Mouse (Mus musculus): Measurements from ENCODE around the gene Tbcb. TPM values are rescaled to one million over a fixed set of nuclear protein-coding genes. Genes with fewer than 3 reads are reported as not detected.
"Not testable (repeated sequence)": the region's sequence is repeated elsewhere in the genome, so short reads cannot be mapped to it uniquely, and the experiment has no call there.

Gene Tbcb
- polyA plus RNA-seq, 1 experiment from 2014 or later, result 148 TPM

DNA sequence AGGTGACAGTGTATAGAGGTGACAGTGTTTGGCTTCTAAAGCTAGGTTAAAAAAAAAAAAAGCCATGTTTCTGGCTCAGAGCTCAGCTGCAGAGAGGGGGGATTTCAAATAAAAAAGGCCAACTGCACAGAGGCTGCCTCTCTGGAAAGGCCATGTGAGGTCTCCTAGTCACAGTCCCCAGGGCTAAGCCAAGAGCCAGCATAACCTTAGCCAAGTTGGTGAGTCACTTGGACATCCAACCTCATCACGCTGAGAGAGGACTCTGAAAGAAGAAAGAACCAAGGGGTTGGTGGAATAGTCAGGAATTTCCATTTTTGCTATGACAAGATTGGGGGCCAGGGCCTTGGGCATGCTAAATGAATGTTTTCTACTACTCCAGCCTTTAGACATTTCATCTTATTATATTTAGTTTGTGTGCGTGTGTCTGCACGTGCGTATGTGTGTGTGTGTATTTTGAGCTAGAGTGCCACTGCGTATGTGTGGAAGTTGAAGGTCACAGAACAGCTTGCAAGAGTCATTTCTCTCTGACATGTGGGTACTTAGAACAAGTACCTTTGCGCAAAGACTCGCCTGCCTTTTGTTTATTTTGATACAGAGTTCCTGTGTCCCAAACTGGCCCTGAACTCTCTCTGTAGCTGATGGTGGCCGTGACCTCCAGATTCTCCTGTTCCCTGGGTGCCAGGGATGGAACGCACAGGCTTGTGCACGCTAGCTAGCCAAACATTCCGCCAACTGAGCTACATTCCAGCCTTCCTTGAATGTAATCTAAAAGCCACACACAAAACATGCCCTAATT lies 29.0 kb downstream of the Tbcb start:
- 57% methylated on average over 11 of the region's 11 CpGs for WGBS
- Histone ChIP-seq H3K36me3 (ENCODE audit: control insufficient read depth, insufficient read depth, low read length) (no peaks in the 10 kb centered on the region), H3K27me3 (ENCODE audit: control insufficient read depth, insufficient read depth, low read length) (no peaks in the 10 kb centered on the region), H3K27ac (ENCODE audit: low read length) (no peak overlapping the region), H3K4me1 (ENCODE audit: control insufficient read depth, insufficient read depth, low read length) (no peaks in the 10 kb centered on the region), H3K9me3 (ENCODE audit: control insufficient read depth, low read depth, low read length) (no peaks in the 10 kb centered on the region), H3K9ac (replicated peaks; ENCODE audit: low read depth, low read length) (no peak overlapping the region), H3K4me3 (ENCODE audit: low read depth, low read length) (no peak overlapping the region), H3K4me2 (replicated peaks; ENCODE audit: low read depth, low read length) (no peak overlapping the region)
- no peak for ATAC-seq (ENCODE audit: insufficient number of reproducible peaks, insufficient read depth, low FRiP score, low read depth)

DNA sequence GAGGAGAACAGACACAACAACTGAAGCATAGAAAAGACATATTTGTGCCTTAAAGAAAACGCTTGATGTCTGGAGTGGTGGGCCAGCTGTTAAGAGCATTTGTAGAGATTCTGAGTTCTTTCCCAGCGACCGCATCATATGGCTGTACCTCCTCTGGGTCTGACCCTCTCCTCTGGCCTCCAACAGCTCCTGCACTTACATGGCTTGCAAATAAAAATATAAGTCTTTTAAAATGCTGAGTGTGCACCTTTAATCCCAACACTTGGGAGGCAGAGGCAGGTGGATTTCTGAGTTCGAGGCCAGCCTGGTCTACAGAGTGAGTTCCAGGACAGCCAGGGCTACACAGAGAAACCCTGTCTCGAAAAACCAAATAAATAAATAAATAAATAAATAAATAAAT lies 31.4 kb downstream of the Tbcb start:
- not testable (repeated sequence) for H3K27me3 ChIP-seq (ENCODE audit: control insufficient read depth, insufficient read depth, low read length); H3K27ac ChIP-seq (ENCODE audit: low read length); H3K9ac ChIP-seq (replicated peaks; ENCODE audit: low read depth, low read length); H3K4me1 ChIP-seq (ENCODE audit: control insufficient read depth, insufficient read depth, low read length); ATAC-seq (ENCODE audit: insufficient number of reproducible peaks, insufficient read depth, low FRiP score, low read depth); H3K4me3 ChIP-seq (ENCODE audit: low read depth, low read length); H3K9me3 ChIP-seq (ENCODE audit: control insufficient read depth, low read depth, low read length); H3K36me3 ChIP-seq (ENCODE audit: control insufficient read depth, insufficient read depth, low read length); H3K4me2 ChIP-seq (replicated peaks; ENCODE audit: low read depth, low read length)
- 85% methylated on average over 5 of the region's 5 CpGs for WGBS

DNA sequence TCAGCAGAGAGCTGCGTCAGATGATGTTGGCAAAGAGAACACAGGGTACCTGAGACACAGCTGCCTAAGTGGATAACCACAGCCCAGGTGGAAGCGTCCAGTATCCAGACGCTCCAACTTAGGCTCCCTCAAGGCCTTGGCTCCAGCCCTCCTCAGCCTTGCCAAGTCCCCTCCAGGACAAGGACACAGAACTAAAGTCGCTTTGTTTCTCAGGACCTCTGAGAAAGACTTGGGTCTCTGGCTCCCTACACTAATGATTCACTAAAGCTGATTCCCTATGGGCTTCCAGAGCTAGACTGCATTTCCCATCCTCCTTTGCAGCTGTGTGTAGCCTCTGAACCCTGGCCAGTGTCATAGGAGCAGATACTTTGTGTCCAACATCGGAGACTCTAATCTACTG lies 31.9 kb downstream of the Tbcb start:
- H3K27ac ChIP-seq (ENCODE audit: low read length), result no peak overlapping the region
- no peak overlapping the region for H3K4me2 ChIP-seq (replicated peaks; ENCODE audit: low read depth, low read length)
- no peak overlapping the region for H3K4me3 ChIP-seq (ENCODE audit: low read depth, low read length)
- H3K9me3 ChIP-seq (ENCODE audit: control insufficient read depth, low read depth, low read length), result no peaks in the 10 kb centered on the region
- ATAC-seq (ENCODE audit: insufficient number of reproducible peaks, insufficient read depth, low FRiP score, low read depth), result no peak
- H3K27me3 ChIP-seq (ENCODE audit: control insufficient read depth, insufficient read depth, low read length), result no peaks in the 10 kb centered on the region
- 77% methylated on average over 5 of the region's 5 CpGs for WGBS
- H3K9ac ChIP-seq (replicated peaks; ENCODE audit: low read depth, low read length), result no peak overlapping the region
- H3K4me1 ChIP-seq (ENCODE audit: control insufficient read depth, insufficient read depth, low read length), result no peaks in the 10 kb centered on the region
- no peaks in the 10 kb centered on the region for H3K36me3 ChIP-seq (ENCODE audit: control insufficient read depth, insufficient read depth, low read length)

DNA sequence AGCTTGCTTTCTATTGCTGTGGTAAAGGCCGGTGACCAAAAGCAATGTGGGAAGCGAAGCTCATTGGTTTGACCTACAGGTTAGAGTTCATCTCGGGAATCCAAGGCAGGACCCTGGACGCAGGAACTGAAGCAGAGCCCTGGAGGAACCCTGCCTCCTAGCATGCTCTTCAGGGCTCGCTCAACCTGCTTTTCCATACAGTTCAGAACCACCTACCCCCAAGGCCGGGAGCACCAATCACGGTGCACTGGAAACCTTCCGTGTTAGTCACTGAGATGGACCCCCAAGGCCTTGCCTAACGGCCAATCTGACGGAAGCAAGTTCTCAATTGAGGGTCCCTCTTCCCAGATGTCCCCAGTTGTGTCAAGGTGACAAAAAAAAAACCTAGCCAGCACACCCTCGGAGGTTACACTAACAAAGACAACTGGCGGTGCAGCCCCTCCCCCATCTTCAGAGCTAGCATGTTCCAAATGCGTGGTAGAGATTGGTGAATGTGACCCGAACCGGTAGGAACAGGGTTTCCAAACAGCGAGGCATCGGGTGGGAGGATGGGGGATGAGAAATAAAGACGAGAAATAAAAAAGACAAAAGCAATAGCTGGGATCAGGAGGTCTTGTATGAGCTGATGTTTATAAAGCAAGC lies 32.5 kb downstream of the Tbcb start:
- WGBS, result 70% methylated on average over 18 of the region's 18 CpGs
- Histone ChIP-seq H3K4me3 (ENCODE audit: low read depth, low read length) (no peak overlapping the region), H3K4me2 (replicated peaks; ENCODE audit: low read depth, low read length) (no peak overlapping the region), H3K27me3 (ENCODE audit: control insufficient read depth, insufficient read depth, low read length) (no peaks in the 10 kb centered on the region), H3K9ac (replicated peaks; ENCODE audit: low read depth, low read length) (no peak overlapping the region), H3K4me1 (ENCODE audit: control insufficient read depth, insufficient read depth, low read length) (no peaks in the 10 kb centered on the region), H3K27ac (ENCODE audit: low read length) (no peak overlapping the region), H3K9me3 (ENCODE audit: control insufficient read depth, low read depth, low read length) (no peaks in the 10 kb centered on the region), H3K36me3 (ENCODE audit: control insufficient read depth, insufficient read depth, low read length) (no peaks in the 10 kb centered on the region)
- no peak for ATAC-seq (ENCODE audit: insufficient number of reproducible peaks, insufficient read depth, low FRiP score, low read depth)

DNA sequence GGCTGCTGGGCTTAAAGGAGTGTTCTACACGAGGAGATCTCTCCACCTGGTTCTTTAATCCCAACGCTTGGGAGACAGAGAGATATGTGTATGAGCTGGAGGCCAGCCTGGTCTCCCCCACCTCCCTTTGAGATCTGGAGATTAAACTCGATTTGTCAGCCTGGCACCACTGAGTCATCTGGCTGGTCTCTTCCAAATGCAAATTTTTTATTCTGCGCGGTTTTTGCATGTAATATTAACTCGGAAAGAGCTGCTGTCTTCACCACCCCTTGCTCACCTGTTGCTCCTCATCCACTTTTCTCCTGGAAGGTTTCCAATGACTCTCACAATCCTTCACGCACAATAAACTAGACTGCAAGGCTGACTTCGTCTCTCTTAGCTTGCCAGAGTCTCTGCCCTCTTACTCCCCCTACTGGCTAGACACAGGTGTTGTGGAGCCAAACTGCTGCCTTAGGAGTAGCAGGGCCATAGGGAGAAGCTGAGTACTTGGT lies 33.5 kb downstream of the Tbcb start, which contains the start of gene Capns1:
Gene Capns1 (minus strand): TSS at position 331 of the 491 bp plus-strand sequence.
- Histone ChIP-seq H3K4me3 (ENCODE audit: low read depth, low read length) (no peak within 1 kb of the TSS), H3K9me3 (ENCODE audit: control insufficient read depth, low read depth, low read length) (no peaks in the 10 kb centered on the region), H3K4me2 (replicated peaks; ENCODE audit: low read depth, low read length) (peak within 1 kb of the TSS; percentile 22; the same call in 1 of the 2 replicates), H3K27me3 (ENCODE audit: control insufficient read depth, insufficient read depth, low read length) (no peaks in the 10 kb centered on the region), H3K27ac (ENCODE audit: low read length) (peak within 1 kb of the TSS; percentile 18; the same call in 1 of the 2 replicates), H3K4me1 (ENCODE audit: control insufficient read depth, insufficient read depth, low read length) (peaks cover under 1% of the 10 kb centered on the region), H3K9ac (replicated peaks; ENCODE audit: low read depth, low read length) (no peak within 1 kb of the TSS; the same call in 1 of the 2 replicates), H3K36me3 (ENCODE audit: control insufficient read depth, insufficient read depth, low read length) (no peaks in the 10 kb centered on the region)
- ATAC-seq (ENCODE audit: insufficient number of reproducible peaks, insufficient read depth, low FRiP score, low read depth), result no peak
- WGBS, result 11% methylated on average over 8 of the region's 8 CpGs

DNA sequence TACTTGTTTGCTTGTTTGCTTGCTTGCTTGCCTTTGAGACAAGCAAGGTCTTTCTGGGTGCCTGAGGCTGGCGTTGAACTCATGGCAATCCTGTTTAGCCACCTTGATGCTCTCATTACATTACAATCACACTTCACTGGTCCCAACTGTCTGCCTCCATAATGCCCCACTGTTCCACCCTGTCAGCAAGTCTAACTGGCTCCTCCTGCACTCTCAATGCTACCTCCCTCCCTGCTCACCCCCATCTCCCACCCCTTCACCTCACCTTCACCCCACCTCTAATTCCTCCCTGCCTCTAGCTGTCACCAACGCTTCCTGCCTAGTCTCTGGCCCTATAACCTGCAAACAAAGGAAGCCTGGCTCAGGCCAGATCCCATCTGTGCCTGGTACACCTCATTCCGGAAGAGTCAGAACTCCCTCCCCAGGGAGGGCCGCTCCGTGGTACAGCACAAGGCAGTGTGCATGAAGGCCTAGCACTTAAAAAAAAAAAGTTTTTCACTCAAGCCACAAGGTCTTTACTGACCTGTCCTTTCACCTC lies 34.4 kb downstream of the Tbcb start:
- no peak overlapping the region for H3K4me3 ChIP-seq (ENCODE audit: low read depth, low read length)
- H3K36me3 ChIP-seq (ENCODE audit: control insufficient read depth, insufficient read depth, low read length), result 0 out of 2 replicates have a peak, but pooled peaks cover 1% of the 10 kb centered on the region
- H3K4me1 ChIP-seq (ENCODE audit: control insufficient read depth, insufficient read depth, low read length), result peaks cover 9% of the 10 kb centered on the region
- H3K9me3 ChIP-seq (ENCODE audit: control insufficient read depth, low read depth, low read length), result no peaks in the 10 kb centered on the region
- WGBS, result 53% methylated on average over 5 of the region's 5 CpGs
- ATAC-seq (ENCODE audit: insufficient number of reproducible peaks, insufficient read depth, low FRiP score, low read depth), result no peak
- H3K9ac ChIP-seq (replicated peaks; ENCODE audit: low read depth, low read length), result no peak overlapping the region
- H3K27me3 ChIP-seq (ENCODE audit: control insufficient read depth, insufficient read depth, low read length), result no peaks in the 10 kb centered on the region
- H3K27ac ChIP-seq (ENCODE audit: low read length), result no peak overlapping the region
- no peak overlapping the region for H3K4me2 ChIP-seq (replicated peaks; ENCODE audit: low read depth, low read length)

DNA sequence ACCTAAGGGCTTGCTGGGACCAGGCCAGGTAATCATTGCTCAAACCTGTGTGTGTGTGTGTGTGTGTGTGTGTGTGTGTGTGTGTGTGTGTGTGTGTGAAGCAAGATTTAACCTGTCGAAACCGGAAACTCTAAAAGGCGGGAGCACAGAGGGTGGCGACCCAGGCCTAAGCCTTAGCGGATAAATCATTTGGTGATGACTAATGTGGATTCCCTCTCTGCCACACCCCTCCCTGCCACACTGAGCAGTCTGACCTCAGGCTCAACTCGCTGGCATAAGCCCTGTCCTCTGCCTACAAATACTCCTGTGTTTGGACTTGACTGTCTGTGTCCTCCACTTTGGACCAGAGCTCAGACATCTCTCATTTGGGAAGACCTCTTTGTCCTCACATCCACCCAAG lies 35.9 kb downstream of the Tbcb start:
- H3K4me3 ChIP-seq (ENCODE audit: low read depth, low read length), result no peak overlapping the region
- ATAC-seq (ENCODE audit: insufficient number of reproducible peaks, insufficient read depth, low FRiP score, low read depth), result no peak
- H3K9ac ChIP-seq (replicated peaks; ENCODE audit: low read depth, low read length), result no peak overlapping the region
- H3K4me2 ChIP-seq (replicated peaks; ENCODE audit: low read depth, low read length), result no peak overlapping the region
- no peaks in the 10 kb centered on the region for H3K9me3 ChIP-seq (ENCODE audit: control insufficient read depth, low read depth, low read length)
- no peaks in the 10 kb centered on the region for H3K27me3 ChIP-seq (ENCODE audit: control insufficient read depth, insufficient read depth, low read length)
- no peak overlapping the region; the same call in 1 of the 2 replicates for H3K27ac ChIP-seq (ENCODE audit: low read length)
- peaks cover 10% of the 10 kb centered on the region for H3K4me1 ChIP-seq (ENCODE audit: control insufficient read depth, insufficient read depth, low read length)
- 46% methylated on average over 6 of the region's 6 CpGs for WGBS
- peaks cover 16% of the 10 kb centered on the region for H3K36me3 ChIP-seq (ENCODE audit: control insufficient read depth, insufficient read depth, low read length)

DNA sequence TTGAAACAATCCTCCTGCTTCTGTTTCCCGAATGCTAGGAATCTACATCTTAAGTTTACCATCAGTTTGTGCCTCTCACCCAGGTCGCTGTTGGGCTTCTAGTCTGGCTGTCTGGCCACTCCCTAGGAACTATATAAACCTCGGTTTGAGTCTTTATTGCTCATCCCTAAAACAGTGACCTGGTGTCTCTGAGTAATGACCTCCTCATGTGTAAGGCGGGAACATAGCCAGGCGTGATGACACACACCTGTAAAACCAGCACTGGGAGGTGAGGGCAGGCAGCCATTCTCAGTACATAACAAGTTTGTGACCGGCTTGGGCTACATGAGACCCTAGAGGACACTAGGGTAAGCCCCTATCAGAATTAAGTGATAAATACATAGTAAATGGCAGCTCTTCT lies 36.6 kb downstream of the Tbcb start:
- Histone ChIP-seq H3K27me3 (ENCODE audit: control insufficient read depth, insufficient read depth, low read length) (no peaks in the 10 kb centered on the region), H3K4me3 (ENCODE audit: low read depth, low read length) (no peak overlapping the region), H3K4me1 (ENCODE audit: control insufficient read depth, insufficient read depth, low read length) (peaks cover 10% of the 10 kb centered on the region), H3K9me3 (ENCODE audit: control insufficient read depth, low read depth, low read length) (no peaks in the 10 kb centered on the region), H3K4me2 (replicated peaks; ENCODE audit: low read depth, low read length) (peak overlapping the region; percentile 75), H3K9ac (replicated peaks; ENCODE audit: low read depth, low read length) (no peak overlapping the region), H3K27ac (ENCODE audit: low read length) (no peak overlapping the region), H3K36me3 (ENCODE audit: control insufficient read depth, insufficient read depth, low read length) (peaks cover 18% of the 10 kb centered on the region)
- no peak for ATAC-seq (ENCODE audit: insufficient number of reproducible peaks, insufficient read depth, low FRiP score, low read depth)
- 55% methylated on average over 6 of the region's 6 CpGs for whole genome bisulfite sequencing
